Mouse (Mus musculus) embryonic facial prominence, embryonic 10.5 days (tissue): ENCODE data around the gene Sesn1. TPM values are rescaled to one million over a fixed set of nuclear protein-coding genes. Genes with fewer than 3 reads are reported as not detected.
"Not testable (repeated sequence)": the region's sequence is repeated elsewhere in the genome, so short reads cannot be mapped to it uniquely, and the experiment has no call there.

Experiments used
- DNase-seq: peaks from one replicate; pipeline ENCODE4 v3.0.0-alpha.2; 2017; ENCODE audit warnings: low spot score
- H3K27ac ChIP-seq: fragments of 300-500 bp; sonication (generic); replicated peaks from 2 replicates; pipeline ENCODE4 v1.5.1; 2016; ENCODE audit warnings: mild to moderate bottlenecking
- H3K27me3 ChIP-seq: fragments of 300-500 bp; sonication (generic); replicated peaks from 2 replicates; pipeline ENCODE4 v1.6.1; 2016; ENCODE audit warnings: low read depth, mild to moderate bottlenecking; ENCODE audit not compliant: poor library complexity, severe bottlenecking
- H3K36me3 ChIP-seq: fragments of 300-500 bp; sonication (generic); replicated peaks from 2 replicates; pipeline ENCODE4 v1.6.1; 2016; ENCODE audit warnings: mild to moderate bottlenecking, moderate library complexity
- H3K4me1 ChIP-seq: fragments of 300-500 bp; sonication (generic); 2 replicates; pipeline ENCODE4 v1.6.1; 2016
- H3K4me3 ChIP-seq: fragments of 300-500 bp; sonication (generic); 2 replicates; pipeline ENCODE4 v1.5.1; 2016; ENCODE audit warnings: mild to moderate bottlenecking, moderate library complexity
- H3K9me3 ChIP-seq: fragments of 300-500 bp; sonication (generic); 2 replicates; pipeline ENCODE4 v1.6.1; 2016; ENCODE audit warnings: mild to moderate bottlenecking
- WGBS: fragments of 180-500 bp; shearing (Covaris S2); methylation state at CpG from one replicate; pipeline ENCODE4 v1.1.7; 2016; 5-methylcytosine and 5-hydroxymethylcytosine counted together
- polyA plus RNA-seq: library from polyadenylated mRNA; unstranded; fragments of >200 nt; fragmentation: Nextera tagmentation; extraction: Ambion mirVana; gene quantifications from 2 replicates; pipeline ENCODE4 v1.2.1, GENCODE M21; 2016

Gene Sesn1
- polyA plus RNA-seq, 1 experiment from 2014 or later = 23.3 TPM

DNA sequence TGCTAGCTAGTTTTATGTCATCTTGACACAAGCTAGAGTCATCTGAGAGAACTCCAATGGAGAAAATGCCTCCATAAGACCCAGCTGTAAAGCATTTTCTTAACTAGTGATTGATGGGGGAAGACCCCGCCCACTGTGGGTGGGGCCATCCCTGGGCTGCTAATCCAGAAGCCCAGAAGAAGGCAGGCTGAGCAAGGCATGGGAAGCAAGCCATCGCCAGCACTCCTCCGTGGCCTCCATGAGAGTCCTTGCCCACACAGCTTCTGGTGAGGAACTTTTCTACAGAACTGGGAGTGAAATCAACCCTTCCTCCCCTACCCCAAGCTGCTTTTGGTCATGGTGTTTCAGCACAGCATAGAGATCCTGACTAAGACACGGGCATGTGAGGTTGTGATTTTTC, 129.4 kb downstream of the Sesn1 start:
- H3K4me1 ChIP-seq = peaks cover 30% of the 10 kb centered on the region
- no peak overlapping the region for H3K4me3 ChIP-seq
- WGBS = 65% methylated on average over 4 of the region's 4 CpGs
- no peaks in the 10 kb centered on the region for H3K36me3 ChIP-seq
- H3K27ac ChIP-seq = no peak overlapping the region
- DNase-seq = peak; percentile 22
- H3K27me3 ChIP-seq = no peaks in the 10 kb centered on the region
- H3K9me3 ChIP-seq = no peaks in the 10 kb centered on the region

- not testable (repeated sequence) for DNase-seq, H3K9me3 ChIP-seq, H3K36me3 ChIP-seq, H3K27ac ChIP-seq, H3K4me1 ChIP-seq, H3K27me3 ChIP-seq, H3K4me3 ChIP-seq
- WGBS = 97% methylated on average over 10 of the region's 10 CpGs
These were observed 142.6 kb downstream of the Sesn1 start for GRCm38 (mm10) chr10:41952354-41952753.

GRCm38 (mm10) chr10:41952850-41953527, 143.3 kb downstream of the Sesn1 start:
- no peaks in the 10 kb centered on the region for H3K9me3 ChIP-seq
- H3K4me1 ChIP-seq = no peaks in the 10 kb centered on the region
- H3K27me3 ChIP-seq = no peaks in the 10 kb centered on the region
- DNase-seq = no peak
- no peaks in the 10 kb centered on the region for H3K36me3 ChIP-seq
- no peak overlapping the region for H3K27ac ChIP-seq
- 94% methylated on average over 14 of the region's 14 CpGs for WGBS
- no peak overlapping the region for H3K4me3 ChIP-seq

- Histone ChIP-seq H3K9me3 (no peaks in the 10 kb centered on the region), H3K4me1 (no peaks in the 10 kb centered on the region), H3K36me3 (no peaks in the 10 kb centered on the region), H3K27ac (no peak overlapping the region), H3K4me3 (no peak overlapping the region), H3K27me3 (no peaks in the 10 kb centered on the region)
- no peak for DNase-seq
- WGBS = 95% methylated on average over 5 of the region's 5 CpGs
These were observed 143.8 kb downstream of the Sesn1 start for GRCm38 (mm10) chr10:41953528-41953864.

DNA sequence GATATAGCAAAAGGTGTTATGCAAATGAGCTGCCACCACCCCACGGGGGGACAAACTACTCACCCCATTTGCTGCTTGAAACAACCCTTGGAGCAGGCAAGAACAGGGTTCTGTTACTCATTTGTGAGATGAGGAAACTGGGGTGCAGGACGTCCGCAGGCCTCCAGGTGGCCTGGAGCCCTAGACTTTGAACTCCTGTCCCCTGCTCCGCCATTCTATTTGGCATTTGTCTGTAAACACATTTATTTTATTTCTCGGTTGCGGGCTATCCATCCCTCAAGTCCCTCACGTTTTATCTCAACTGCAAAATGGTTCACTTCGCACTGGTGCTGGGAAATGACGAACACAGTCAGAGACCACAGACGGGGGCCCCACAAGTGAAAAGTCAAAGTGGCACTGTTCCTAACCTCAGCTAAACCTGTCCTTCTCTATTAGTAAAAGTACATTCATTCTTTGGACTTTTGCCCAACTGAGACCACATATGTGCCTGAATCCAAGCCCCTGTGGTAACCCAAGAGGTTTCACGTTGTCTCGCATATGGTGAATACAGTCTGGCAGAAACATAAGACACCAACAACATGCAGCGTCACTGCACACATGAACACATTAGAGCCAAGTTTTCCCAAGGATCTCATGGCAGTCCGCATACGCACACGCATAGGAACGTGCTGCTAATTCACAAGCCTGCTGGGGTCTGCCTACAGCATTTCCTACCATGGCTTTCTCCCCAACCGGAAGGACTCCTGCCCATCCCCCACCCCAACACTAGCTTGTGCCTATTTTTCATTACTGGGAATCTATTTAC, 147.9 kb downstream of the Sesn1 start:
- DNase-seq = no peak
- Histone ChIP-seq H3K4me3 (no peak overlapping the region), H3K27ac (no peak overlapping the region), H3K9me3 (no peaks in the 10 kb centered on the region), H3K36me3 (no peaks in the 10 kb centered on the region), H3K4me1 (peaks cover 5% of the 10 kb centered on the region), H3K27me3 (no peaks in the 10 kb centered on the region)
- WGBS = 91% methylated on average over 18 of the region's 18 CpGs

Other genes starting within 250 kb of the Sesn1 start
- gene Ccdc162, start 93.3 kb upstream of the Sesn1 start, polyA plus RNA-seq = 0.42 and 0.53 TPM in 2 replicates
- gene Cep57l1, start 64 bp upstream of the Sesn1 start, polyA plus RNA-seq = 23.5 and 24.1 TPM in 2 replicates
- 1.8 and 2.0 TPM in 2 replicates for gene Armc2, start 208.5 kb downstream of the Sesn1 start, polyA plus RNA-seq